Mouse (Mus musculus) myocyte (in vitro differentiated cells): ENCODE data around the gene Pcx. TPM values are rescaled to one million over a fixed set of nuclear protein-coding genes. Genes with fewer than 3 reads are reported as not detected.

Experiments
- H3K27me3 ChIP-seq: one replicate; pipeline ENCODE4 v1.6.1; 2011; ENCODE audit not compliant: control insufficient read depth, insufficient read depth, insufficient read length
- H3K36me3 ChIP-seq: one replicate; pipeline ENCODE4 v1.6.1; 2011; ENCODE audit not compliant: control insufficient read depth, insufficient read depth
- H3K4me2 ChIP-seq: one replicate; pipeline ENCODE4 v1.6.1; 2011; ENCODE audit warnings: low read depth, control low read depth
- H3K4me3 ChIP-seq: one replicate; pipeline ENCODE4 v1.5.1; 2011; ENCODE audit warnings: mild to moderate bottlenecking, control low read depth, moderate library complexity
- H3K79me2 ChIP-seq: one replicate; pipeline ENCODE4 v1.6.1; 2011; ENCODE audit not compliant: control insufficient read depth, insufficient read depth
- H3ac ChIP-seq: one replicate; pipeline ENCODE4 v1.6.1; 2011; ENCODE audit not compliant: control insufficient read depth, insufficient read length
- CEBPB ChIP-seq: IDR thresholded peaks from 2 replicates; pipeline ENCODE4 v1.6.1; 2011; ENCODE audit warnings: mild to moderate bottlenecking, moderate library complexity; ENCODE audit not compliant: poor library complexity, insufficient read depth, severe bottlenecking
- E2F4 ChIP-seq: IDR thresholded peaks from one replicate; pipeline ENCODE4 v1.6.1; 2011; ENCODE audit warnings: mild to moderate bottlenecking, control low read depth, moderate library complexity; ENCODE audit not compliant: insufficient read depth
- MAX ChIP-seq: IDR thresholded peaks from one replicate; pipeline ENCODE4 v1.6.1; 2011; ENCODE audit warnings: low read depth, mild to moderate bottlenecking, control low read depth
- MYOD1 ChIP-seq, 3 experiments: IDR thresholded peaks; one replicate each; pipeline ENCODE4 v1.6.1; 2011; ENCODE audit warnings: control low read depth in 2 of 3, low read depth in 2 of 3, mild to moderate bottlenecking in 2 of 3, moderate library complexity in 1 of 3; ENCODE audit not compliant: insufficient read length in 2 of 3, control insufficient read depth in 1 of 3
- MYOG ChIP-seq, 3 experiments: IDR thresholded peaks; one replicate each; pipeline ENCODE4 v1.6.1; 2011; ENCODE audit warnings: control low read depth in 2 of 3, low read depth in 2 of 3, mild to moderate bottlenecking in 2 of 3; ENCODE audit not compliant: insufficient read length in 2 of 3, control insufficient read depth in 1 of 3, insufficient read depth in 1 of 3
- POLR2A ChIP-seq: IDR thresholded peaks from one replicate; pipeline ENCODE4 v1.6.1; 2011; ENCODE audit warnings: low read depth, mild to moderate bottlenecking, control low read depth, moderate library complexity; ENCODE audit not compliant: insufficient read length
- POLR2AphosphoS2 ChIP-seq: IDR thresholded peaks from one replicate; pipeline ENCODE4 v1.6.1; 2011; ENCODE audit warnings: low read depth, control low read depth; ENCODE audit not compliant: insufficient read length
- REST ChIP-seq: IDR thresholded peaks from one replicate; pipeline ENCODE4 v1.6.1; 2011; ENCODE audit warnings: mild to moderate bottlenecking, control low read depth, moderate library complexity; ENCODE audit not compliant: insufficient read depth, insufficient read length
- SRF ChIP-seq: IDR thresholded peaks from one replicate; pipeline ENCODE4 v1.6.1; 2011; ENCODE audit warnings: low read depth; ENCODE audit not compliant: control insufficient read depth, insufficient read length
- TCF12 ChIP-seq: IDR thresholded peaks from one replicate; pipeline ENCODE4 v1.6.1; 2011; ENCODE audit warnings: mild to moderate bottlenecking, control low read depth; ENCODE audit not compliant: poor library complexity, insufficient read depth, severe bottlenecking
- TCF3 ChIP-seq: IDR thresholded peaks from one replicate; pipeline ENCODE4 v1.6.1; 2011; ENCODE audit warnings: low read depth, control low read depth; ENCODE audit not compliant: insufficient read length
- USF1 ChIP-seq: IDR thresholded peaks from one replicate; pipeline ENCODE4 v1.6.1; 2011; ENCODE audit warnings: low read depth, mild to moderate bottlenecking, control low read depth, moderate library complexity
- polyA plus RNA-seq: library from polyadenylated mRNA; unstranded; fragments of >200 nt; fragmentation: generic; extraction: Trizol; gene quantifications from one replicate; pipeline ENCODE4 v1.2.1, GENCODE M21; 2012; ENCODE audit warnings: missing spikeins

The Pcx gene
- polyA plus RNA-seq, 1 experiment = 16.3 TPM

DNA sequence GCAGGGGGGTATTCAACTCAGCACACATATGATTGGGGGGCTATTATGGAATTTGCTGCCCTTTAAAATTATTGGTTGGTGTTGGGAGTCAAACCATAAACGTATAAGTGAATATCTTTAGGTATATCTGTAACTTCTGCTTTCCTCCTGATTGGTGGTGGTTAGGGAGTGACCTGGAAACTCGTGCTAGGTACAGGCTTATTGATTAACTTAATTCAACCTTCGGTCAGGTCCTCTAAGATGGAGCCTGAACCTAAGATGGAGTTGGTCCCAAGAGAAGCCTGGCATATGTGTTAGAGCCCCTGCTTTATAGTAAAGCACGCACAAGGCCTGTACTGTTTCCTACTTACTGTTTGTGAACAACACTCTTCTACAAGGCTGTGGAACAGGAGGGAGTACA is 34.8 kb downstream of the Pcx start:
- Histone ChIP-seq H3K36me3 (no peaks in the 10 kb centered on the region), H3ac (no peak overlapping the region), H3K79me2 (no peaks in the 10 kb centered on the region), H3K4me3 (no peak overlapping the region), H3K4me2 (no peak overlapping the region), H3K27me3 (no peaks in the 10 kb centered on the region)
- no peak for TF ChIP-seq MYOD1 (IDR thresholded peaks at IDR 0.05; ENCODE audit: control insufficient read depth in 1 of 3, insufficient read length in 2 of 3, low read depth in 2 of 3)
- TF ChIP-seq SRF = no peak
- no peak for TF ChIP-seq REST
- no peak for TF ChIP-seq MAX
- no peak for TF ChIP-seq CEBPB
- no peak for TF ChIP-seq MYOG (IDR thresholded peaks at IDR 0.05; ENCODE audit: control insufficient read depth in 1 of 3, insufficient read depth in 1 of 3, insufficient read length in 2 of 3, low read depth in 2 of 3)

DNA sequence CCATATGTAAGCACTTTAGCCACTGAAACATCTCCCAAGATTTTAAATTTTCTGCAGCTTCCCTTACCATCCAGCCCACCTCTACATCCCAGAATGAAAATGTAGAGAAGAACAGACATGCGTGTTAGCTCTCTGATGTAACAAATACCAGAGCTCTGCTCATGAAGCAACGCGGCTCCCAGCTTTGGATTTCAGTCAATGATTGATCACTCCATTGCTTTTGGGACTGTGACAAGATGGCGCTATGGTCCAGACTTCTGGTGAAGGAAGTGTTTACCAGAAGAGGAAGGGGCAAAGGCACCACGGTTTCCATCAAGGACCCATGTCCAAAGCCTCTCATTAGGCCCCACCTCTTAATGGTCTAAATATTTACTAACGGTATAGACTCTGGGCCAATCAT is 35.6 kb downstream of the Pcx start:
- Histone ChIP-seq H3K79me2 (no peaks in the 10 kb centered on the region), H3K4me3 (no peak overlapping the region), H3K4me2 (no peak overlapping the region), H3ac (no peak overlapping the region), H3K36me3 (no peaks in the 10 kb centered on the region), H3K27me3 (no peaks in the 10 kb centered on the region)
- TF ChIP-seq TCF3 = no peak
- TF ChIP-seq MYOG (IDR thresholded peaks at IDR 0.05; ENCODE audit: control insufficient read depth in 1 of 3, insufficient read depth in 1 of 3, insufficient read length in 2 of 3, low read depth in 2 of 3) = no peak
- TF ChIP-seq TCF12 = no peak
- TF ChIP-seq E2F4 = no peak
- TF ChIP-seq MYOD1 (IDR thresholded peaks at IDR 0.05; ENCODE audit: control insufficient read depth in 1 of 3, insufficient read length in 2 of 3, low read depth in 2 of 3) = no peak
- TF ChIP-seq REST = no peak
- TF ChIP-seq CEBPB = no peak
- no peak for TF ChIP-seq SRF
- no peak for TF ChIP-seq USF1
- no peak for TF ChIP-seq POLR2AphosphoS2
- no peak for TF ChIP-seq POLR2A
- no peak for TF ChIP-seq MAX

DNA sequence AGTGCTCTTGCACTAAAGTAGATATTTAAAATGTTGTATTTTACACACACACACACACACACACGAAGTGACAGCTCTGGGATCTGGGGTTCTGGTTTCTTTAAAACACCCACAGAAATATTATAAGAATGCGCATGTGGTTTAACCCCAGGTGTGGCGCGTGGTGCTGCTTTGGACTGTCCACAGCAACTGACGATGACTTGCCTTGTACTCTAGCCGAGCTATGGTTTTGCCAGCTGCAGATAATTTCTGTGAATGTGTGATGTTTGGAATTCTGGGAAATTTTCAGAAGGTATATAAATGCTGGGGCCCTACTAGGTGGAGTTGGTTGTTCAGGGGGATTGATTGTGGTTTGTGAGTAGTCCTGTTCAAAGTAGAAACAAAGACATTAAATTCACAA is 37.5 kb downstream of the Pcx start:
- H3K4me3 ChIP-seq = no peak overlapping the region
- no peaks in the 10 kb centered on the region for H3K27me3 ChIP-seq
- H3K79me2 ChIP-seq = no peaks in the 10 kb centered on the region
- H3K36me3 ChIP-seq = no peaks in the 10 kb centered on the region
- TF ChIP-seq CEBPB (no peak), MYOG (IDR thresholded peaks at IDR 0.05; ENCODE audit: control insufficient read depth in 1 of 3, insufficient read depth in 1 of 3, insufficient read length in 2 of 3, low read depth in 2 of 3) (peak; percentile 69 to 93 (median 71)), REST (no peak), TCF3 (peak; percentile 72), USF1 (no peak), POLR2AphosphoS2 (no peak), MAX (no peak), MYOD1 (IDR thresholded peaks at IDR 0.05; ENCODE audit: control insufficient read depth in 1 of 3, insufficient read length in 2 of 3, low read depth in 2 of 3) (peak; percentile 6 to 88 (median 81)), TCF12 (peak; percentile 70), E2F4 (no peak), POLR2A (no peak), SRF (no peak)
- peak overlapping the region; percentile 27 for H3K4me2 ChIP-seq
- H3ac ChIP-seq = no peak overlapping the region

DNA sequence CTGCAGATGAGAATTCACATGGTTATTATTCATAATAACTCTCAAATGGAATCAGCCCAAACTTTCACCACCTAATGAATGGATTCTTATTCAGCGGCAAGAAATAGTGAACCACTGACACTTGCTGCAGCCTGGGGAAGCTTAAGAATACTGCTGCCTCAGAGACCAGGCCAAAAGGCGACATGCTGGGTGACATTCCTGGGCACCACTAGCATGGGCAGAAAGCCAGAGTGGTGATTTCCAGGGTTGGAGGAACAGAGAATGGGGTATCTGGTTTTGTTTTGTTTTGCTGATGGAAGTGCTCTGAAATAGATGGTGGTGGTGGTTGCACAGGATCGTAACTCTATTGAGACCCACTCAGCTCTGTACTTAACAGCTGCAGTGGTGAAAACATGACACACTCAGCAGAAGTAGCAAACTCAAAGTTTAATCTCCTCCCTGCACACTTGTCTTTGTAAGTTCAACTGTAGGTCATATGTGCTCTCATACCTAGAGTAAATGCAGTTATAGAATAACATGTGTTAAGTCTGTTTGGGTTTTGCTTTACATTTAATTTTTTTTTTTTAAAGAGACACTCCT is 38.1 kb downstream of the Pcx start:
- H3K4me2 ChIP-seq = peak overlapping the region; percentile 27
- TF ChIP-seq POLR2AphosphoS2 (no peak), REST (no peak), MYOD1 (IDR thresholded peaks at IDR 0.05; ENCODE audit: control insufficient read depth in 1 of 3, insufficient read length in 2 of 3, low read depth in 2 of 3) (peak; percentile 10 to 63 (median 57)), MYOG (IDR thresholded peaks at IDR 0.05; ENCODE audit: control insufficient read depth in 1 of 3, insufficient read depth in 1 of 3, insufficient read length in 2 of 3, low read depth in 2 of 3) (peak in 2 of 3 experiments; percentile 65 to 70), CEBPB (peak; percentile 34; the same call in 1 of the 2 replicates), TCF12 (peak; percentile 6)
- no peak overlapping the region for H3K4me3 ChIP-seq
- no peak overlapping the region for H3ac ChIP-seq
- no peaks in the 10 kb centered on the region for H3K36me3 ChIP-seq
- H3K27me3 ChIP-seq = no peaks in the 10 kb centered on the region
- no peaks in the 10 kb centered on the region for H3K79me2 ChIP-seq

DNA sequence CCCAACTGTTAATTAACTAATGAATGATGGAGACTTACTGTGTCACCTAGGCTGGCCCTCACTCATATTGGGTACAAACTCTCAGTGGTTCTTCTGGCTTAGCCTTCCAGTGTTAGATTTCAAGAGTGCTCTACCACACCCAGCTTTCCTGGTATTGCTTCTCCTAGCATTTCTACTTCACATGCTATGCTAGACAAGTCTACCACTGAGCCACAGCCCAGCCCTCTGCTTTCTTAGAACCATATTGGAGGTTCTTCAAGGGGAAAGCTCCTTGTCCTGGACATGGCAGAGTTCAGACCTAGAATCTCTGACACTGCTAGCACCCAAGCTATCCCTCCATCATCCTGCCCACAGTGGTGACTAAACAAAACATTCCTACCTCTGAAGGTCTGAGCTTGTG is 44.0 kb downstream of the Pcx start:
- no peak overlapping the region for H3ac ChIP-seq
- TF ChIP-seq MYOG (IDR thresholded peaks at IDR 0.05; ENCODE audit: control insufficient read depth in 1 of 3, insufficient read depth in 1 of 3, insufficient read length in 2 of 3, low read depth in 2 of 3) = no peak
- TF ChIP-seq SRF = no peak
- no peak for TF ChIP-seq MAX
- TF ChIP-seq MYOD1 (IDR thresholded peaks at IDR 0.05; ENCODE audit: control insufficient read depth in 1 of 3, insufficient read length in 2 of 3, low read depth in 2 of 3) = no peak
- TF ChIP-seq TCF12 = no peak
- no peak for TF ChIP-seq TCF3
- TF ChIP-seq REST = no peak
- TF ChIP-seq POLR2A = no peak
- no peak for TF ChIP-seq CEBPB
- TF ChIP-seq USF1 = no peak
- TF ChIP-seq POLR2AphosphoS2 = no peak
- no peak for TF ChIP-seq E2F4
- no peaks in the 10 kb centered on the region for H3K36me3 ChIP-seq
- H3K4me3 ChIP-seq = no peak overlapping the region
- H3K27me3 ChIP-seq = no peaks in the 10 kb centered on the region
- H3K4me2 ChIP-seq = no peak overlapping the region
- H3K79me2 ChIP-seq = no peaks in the 10 kb centered on the region
